Mouse (Mus musculus): Measurements from ENCODE around the gene Fcgbp.

GRCm38 (mm10) chr7:28069546-28070172 is 1.4 kb upstream of the Fcgbp start:
- TF ChIP-seq CTCF (IDR thresholded peaks at IDR 0.05) (no peak), POLR2A (IDR thresholded peaks at IDR 0.05; ENCODE audit: insufficient read depth, low read depth, low read length) (no peak)

Measured in heart, adult 2 months (tissue).